Mouse (Mus musculus): Measurements from ENCODE around the gene Sgcd.
"Not testable (repeated sequence)": the region's sequence is repeated elsewhere in the genome, so short reads cannot be mapped to it uniquely, and the experiment has no call there.

Sgcd gene

GRCm38 (mm10) chr11:47460149-47460548, 528.6 kb downstream of the Sgcd start:
- no peak for DNase-seq (ENCODE audit: low spot score in 2 of 2)

GRCm38 (mm10) chr11:47459214-47459613, 529.6 kb downstream of the Sgcd start:
- no peak for DNase-seq (ENCODE audit: low spot score in 2 of 2)

DNA sequence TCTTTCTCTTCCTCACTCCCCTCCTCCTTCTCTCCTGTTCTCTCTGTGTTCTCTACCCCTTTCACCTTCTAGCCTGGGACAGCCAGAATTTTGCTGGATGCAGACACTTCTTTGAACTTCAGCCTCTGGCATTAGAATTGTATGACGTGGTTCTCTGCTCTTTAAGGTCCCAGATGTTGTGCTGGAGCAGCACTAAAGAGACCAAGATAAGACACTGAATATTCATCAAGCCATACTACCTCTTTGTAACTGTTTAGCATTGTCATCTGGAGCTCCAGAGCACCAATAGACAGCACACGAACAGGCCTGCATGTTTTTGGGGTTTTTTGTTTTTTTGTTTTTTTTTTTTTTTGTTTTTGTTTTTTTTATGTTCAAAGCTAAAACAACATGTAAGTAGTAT, 541.0 kb downstream of the Sgcd start:
- no peak for DNase-seq (ENCODE audit: low spot score in 2 of 2)

DNA sequence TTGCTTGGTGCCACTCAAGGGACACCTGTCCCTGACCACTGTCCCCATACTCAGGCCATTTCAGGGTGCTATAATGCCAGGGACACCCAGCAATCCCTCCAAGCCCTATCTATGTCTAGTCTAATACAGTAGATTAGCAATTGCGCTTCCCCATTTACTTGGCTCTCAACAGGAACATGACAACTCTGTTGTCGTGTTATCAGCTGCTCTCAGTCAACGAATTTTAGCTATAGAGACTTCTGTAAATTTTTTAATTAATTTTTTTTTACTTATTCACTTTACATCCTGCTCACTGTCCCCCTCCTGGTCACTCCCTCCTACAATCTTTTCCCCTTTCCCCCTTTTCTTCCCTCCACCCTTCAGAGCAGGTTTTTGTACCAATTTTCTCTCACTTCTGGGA, 542.4 kb downstream of the Sgcd start:
- DNase-seq (ENCODE audit: low spot score in 2 of 2): no peak

GRCm38 (mm10) chr11:47445683-47446082, 543.1 kb downstream of the Sgcd start:
- DNase-seq (ENCODE audit: low spot score in 2 of 2): no peak

GRCm38 (mm10) chr11:47442266-47442665, 546.5 kb downstream of the Sgcd start:
- no peak for DNase-seq (ENCODE audit: low spot score in 2 of 2)

DNA sequence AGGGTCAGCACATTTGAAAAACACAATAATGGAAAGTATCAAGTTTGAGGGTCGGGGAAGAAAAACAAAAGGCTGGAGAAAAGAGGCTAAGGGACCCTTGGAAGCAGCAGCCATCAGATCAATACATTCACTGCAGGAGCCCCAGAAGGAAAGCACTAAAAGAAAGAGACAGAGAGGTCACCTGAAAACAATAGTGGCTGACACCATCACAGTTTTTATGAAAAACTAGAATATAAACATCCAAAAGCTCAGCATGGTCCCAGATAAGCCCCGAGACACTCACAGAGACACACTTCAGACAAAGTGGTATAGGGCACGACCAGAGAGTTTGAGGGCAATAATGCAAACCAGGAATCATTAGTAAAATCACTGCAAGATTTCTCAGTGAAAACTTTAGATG, 589.2 kb downstream of the Sgcd start:
- DNase-seq (ENCODE audit: low spot score in 2 of 2): no peak

- DNase-seq (ENCODE audit: low spot score in 2 of 2): not testable (repeated sequence)
Measured at GRCm38 (mm10) chr11:47390798-47391197, 598.0 kb downstream of the Sgcd start.

DNA sequence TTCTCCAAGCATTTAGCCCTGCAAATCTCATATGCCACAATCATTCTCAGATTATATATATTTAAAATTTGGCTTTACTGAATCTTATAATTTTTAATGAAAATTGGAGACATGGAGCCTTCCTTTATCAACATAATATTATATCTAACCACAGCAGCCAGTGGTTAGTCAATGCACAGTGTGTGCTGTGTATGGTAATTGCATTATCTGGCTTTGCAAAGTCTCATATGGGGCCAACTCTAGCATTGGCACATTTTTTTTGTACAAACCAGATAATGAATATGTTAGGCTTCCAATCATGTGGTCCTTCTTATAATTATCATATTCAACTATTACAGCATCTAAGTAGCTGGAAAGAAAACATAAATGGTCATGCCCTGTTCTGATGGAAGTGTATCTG, 599.4 kb downstream of the Sgcd start:
- no peak for DNase-seq (ENCODE audit: low spot score in 2 of 2)

DNA sequence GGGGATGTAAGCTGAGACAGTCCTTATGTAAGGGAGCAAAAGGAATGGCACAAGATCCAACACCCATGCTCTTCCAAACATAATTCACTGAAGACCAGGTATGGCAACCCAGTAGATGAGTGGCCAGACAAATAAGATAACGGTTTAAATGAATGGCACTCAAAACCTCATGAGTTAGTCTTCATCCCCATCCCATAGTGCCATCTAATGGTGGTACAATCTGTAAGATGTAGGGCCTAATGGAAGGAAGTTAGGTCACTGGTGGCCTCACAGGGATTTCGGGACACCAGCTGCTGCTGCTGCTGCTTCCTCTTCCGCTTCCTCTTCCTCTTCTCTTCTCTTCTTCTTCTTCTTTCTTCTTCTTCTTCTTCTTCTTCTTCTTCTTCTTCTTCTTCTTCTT, 601.0 kb downstream of the Sgcd start:
- DNase-seq (ENCODE audit: low spot score in 2 of 2): no peak

GRCm38 (mm10) chr11:47386136-47386535, 602.6 kb downstream of the Sgcd start:
- no peak for DNase-seq (ENCODE audit: low spot score in 2 of 2)

DNA sequence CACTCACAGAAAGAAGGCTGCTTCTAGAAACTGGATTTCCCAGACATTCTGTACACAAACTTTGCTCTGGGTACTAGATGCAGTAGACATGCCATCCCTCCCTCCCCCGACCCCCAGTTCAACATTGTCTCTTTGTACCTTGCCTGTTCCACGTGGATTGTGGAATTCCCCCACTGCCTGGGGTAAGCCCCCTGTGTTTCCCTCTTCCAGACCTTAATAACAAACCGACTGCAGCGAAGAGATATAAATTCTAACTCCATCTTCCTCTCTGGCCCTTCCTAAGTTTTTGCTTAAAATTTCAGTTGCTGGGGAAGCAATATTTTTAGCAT, 609.2 kb downstream of the Sgcd start:
- DNase-seq (ENCODE audit: low spot score in 2 of 2): no peak

GRCm38 (mm10) chr11:47378843-47379629, 609.7 kb downstream of the Sgcd start:
- no peak for DNase-seq (ENCODE audit: low spot score in 2 of 2)

DNA sequence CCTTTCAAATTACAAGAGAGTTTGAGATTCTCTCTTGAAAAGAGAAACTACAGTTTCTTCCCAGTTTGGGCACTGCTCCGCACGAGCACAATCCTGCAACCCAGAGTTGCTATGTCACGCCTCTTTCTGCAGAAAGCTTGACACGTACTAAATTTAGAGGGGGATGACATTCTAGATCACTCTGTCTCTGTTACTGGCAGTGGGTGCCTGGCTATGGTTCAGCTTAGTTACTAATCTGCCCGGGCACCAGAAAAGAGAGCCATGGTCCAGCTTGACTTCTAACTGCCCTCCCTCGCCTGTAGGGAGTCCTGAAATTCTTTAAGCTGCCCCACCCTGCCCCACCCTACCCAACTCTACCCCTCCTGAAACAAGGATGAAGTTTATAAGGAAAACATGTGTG, 611.3 kb downstream of the Sgcd start:
- DNase-seq (ENCODE audit: low spot score in 2 of 2): no peak

DNA sequence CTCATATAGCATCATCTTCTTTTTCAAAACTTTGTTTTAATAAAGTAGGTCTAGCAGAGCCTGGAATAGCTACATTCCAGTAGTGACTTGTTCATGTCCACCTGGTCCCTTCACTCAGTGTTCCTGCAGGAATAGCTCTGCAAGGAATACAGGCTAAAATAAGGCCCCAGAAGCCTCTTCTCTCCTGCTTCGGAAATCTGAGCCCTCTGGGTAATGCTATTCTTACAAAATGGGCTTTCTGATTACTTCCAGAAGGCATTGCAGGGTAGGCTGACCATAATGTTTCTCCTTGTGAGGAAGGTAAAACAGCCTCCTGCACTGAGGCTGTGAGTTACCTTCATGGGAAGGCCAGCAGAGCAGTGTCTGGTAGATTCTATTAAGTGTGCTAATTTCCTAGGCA, 611.9 kb downstream of the Sgcd start:
- DNase-seq (ENCODE audit: low spot score in 2 of 2): no peak

DNA sequence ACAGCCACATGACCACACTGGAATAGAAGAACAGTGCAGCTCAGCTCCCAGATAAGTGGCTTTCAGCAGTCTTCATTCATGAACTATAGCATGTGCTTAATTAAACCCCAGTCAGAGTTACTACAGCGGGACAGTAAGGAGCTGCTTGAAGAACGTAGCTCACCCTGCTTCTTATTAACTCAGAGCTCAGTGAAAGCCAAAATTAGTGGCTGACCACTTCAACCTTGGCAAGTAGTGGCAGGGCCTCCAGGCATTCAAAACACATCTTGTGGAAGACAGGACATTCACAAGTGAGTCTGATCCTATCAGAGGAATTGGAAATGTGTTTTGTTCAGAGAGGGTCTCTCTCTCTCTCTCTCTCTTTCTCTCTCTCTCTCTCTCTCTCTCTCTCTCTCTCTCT, 617.2 kb downstream of the Sgcd start:
- DNase-seq (ENCODE audit: low spot score in 2 of 2): no peak

DNA sequence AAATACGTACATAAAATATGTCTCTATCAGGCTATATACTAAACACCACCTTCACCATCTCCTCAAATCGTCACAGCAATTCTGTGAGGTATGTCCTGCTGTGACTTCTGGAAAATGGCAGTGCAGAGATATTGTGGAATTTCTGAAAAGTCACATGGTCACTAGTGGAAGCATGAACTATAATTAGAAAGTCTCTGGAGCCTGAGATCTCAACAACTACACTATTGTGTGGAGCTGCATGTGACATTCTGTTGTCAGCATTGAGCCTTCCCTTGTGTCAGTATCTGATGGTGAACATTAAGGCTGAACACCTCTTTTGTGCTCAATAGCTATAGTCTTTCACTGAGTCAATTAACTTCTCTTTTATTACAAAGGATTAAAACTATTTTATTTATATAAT, 637.2 kb downstream of the Sgcd start:
- no peak for DNase-seq (ENCODE audit: low spot score in 2 of 2)

- no peak for DNase-seq (ENCODE audit: low spot score in 2 of 2)
Measured at GRCm38 (mm10) chr11:47343486-47343885, 645.3 kb downstream of the Sgcd start.

DNA sequence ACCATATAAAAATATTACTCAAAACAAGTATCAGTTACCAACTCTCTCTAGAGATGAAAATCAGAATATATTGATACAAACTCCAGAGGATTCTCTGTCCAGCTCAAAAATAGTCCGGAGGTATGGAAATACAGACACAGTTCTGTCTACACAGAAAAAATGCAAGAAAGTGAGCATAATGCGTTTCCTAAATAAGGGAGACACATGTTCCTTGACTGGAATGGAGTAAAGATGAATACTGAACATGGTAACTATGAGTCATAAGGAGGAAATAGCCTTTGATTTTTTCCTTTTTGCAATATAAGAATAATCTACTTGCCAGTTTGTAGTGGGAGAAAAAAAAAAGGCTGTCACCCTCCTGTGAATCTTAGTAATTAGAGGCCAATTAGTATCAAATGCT, 655.1 kb downstream of the Sgcd start:
- no peak for DNase-seq (ENCODE audit: low spot score in 2 of 2)

GRCm38 (mm10) chr11:47305579-47305978, 683.2 kb downstream of the Sgcd start:
- no peak for DNase-seq (ENCODE audit: low spot score in 2 of 2)

DNA sequence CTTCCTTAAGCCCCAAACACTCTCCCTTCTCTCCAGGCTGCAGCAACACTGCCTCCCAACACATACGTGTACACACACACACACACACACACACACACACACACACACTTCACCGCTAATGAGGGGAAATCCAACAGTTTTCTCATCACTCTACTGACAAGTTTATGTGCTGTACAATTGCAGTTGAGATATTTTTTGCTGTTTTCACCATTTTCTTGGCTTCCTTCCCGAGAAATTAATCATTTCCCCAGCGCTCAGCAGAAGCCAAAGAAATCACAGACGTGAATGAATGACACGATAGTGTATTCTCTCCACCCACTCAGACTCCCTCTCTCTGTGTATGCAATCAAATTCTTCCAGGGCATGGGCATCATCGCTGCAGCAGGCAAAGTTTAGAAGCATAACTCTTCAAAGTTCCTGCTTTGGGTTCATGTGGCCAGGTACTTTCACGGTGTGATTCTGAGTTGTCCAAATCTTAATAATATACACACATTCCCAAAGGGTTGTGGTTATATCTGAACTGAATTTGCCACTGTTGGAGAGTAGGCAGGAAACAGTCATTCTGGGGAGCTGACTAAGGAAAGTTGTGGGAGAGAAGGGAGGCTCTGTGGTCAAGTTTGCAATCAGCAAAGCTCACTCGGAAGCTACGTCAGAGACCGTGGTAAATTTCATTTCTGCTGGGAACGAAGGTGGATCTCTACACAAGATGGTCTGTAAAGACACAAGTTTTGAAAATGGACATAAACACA, 683.9 kb downstream of the Sgcd start:
- DNase-seq (ENCODE audit: low spot score in 2 of 2): no peak

DNA sequence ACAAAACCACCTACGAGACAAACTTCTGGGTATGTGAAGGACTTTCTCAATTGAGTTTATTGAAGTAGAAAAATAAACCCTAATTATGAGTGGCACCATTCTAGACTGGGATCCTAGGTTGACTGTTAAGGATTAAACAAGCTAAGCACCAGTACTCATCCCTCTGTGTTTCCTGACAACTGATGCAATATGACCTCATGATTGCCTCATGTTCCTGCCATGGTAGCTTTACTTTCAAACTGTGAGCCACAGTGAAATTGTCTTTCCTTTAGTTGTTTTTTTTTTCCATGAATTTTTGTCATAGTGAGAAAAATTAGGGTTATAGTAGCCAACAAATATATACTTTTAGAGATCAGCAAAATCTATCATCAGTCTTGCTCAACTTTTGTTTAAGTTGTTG, 689.0 kb downstream of the Sgcd start:
- DNase-seq (ENCODE audit: low spot score in 2 of 2): no peak

- no peak for DNase-seq (ENCODE audit: low spot score in 2 of 2)
Measured at GRCm38 (mm10) chr11:47297805-47298340, 690.9 kb downstream of the Sgcd start.
